Mouse (Mus musculus): ENCODE results near the gene Tnnc1. TPM values are rescaled to one million over a fixed set of nuclear protein-coding genes. Genes with fewer than 3 reads are reported as not detected.

The Tnnc1 gene
- polyA plus RNA-seq, 1 experiment, result 0.23 TPM

GRCm38 (mm10) chr14:31182786-31183290 lies 25.3 kb upstream of the Tnnc1 start:
- Histone ChIP-seq H3K4me1 (peaks cover 58% of the 10 kb centered on the region), H3K27me3 (replicated peaks) (no peaks in the 10 kb centered on the region), H3K9me3 (no peaks in the 10 kb centered on the region), H3K36me3 (replicated peaks; ENCODE audit: low read length) (peaks cover 98% of the 10 kb centered on the region), H3K4me3 (replicated peaks) (no peak overlapping the region)
- no peak for TF ChIP-seq FLI1 (IDR thresholded peaks at IDR 0.05; ENCODE audit: low read length)
- no peak for TF ChIP-seq GATA1 (IDR thresholded peaks at IDR 0.05; ENCODE audit: borderline replicate concordance, low read length)

- H3K27me3 ChIP-seq (replicated peaks), result no peaks in the 10 kb centered on the region
- peaks cover 100% of the 10 kb centered on the region for H3K36me3 ChIP-seq (replicated peaks; ENCODE audit: low read length)
- peak overlapping the region; percentile 48 for H3K4me3 ChIP-seq (replicated peaks)
- no peaks in the 10 kb centered on the region for H3K9me3 ChIP-seq
- no peak for TF ChIP-seq FLI1 (IDR thresholded peaks at IDR 0.05; ENCODE audit: low read length)
- no peak for TF ChIP-seq GATA1 (IDR thresholded peaks at IDR 0.05; ENCODE audit: borderline replicate concordance, low read length)
- peaks cover 61% of the 10 kb centered on the region for H3K4me1 ChIP-seq
Observed at GRCm38 (mm10) chr14:31183541-31183940, 24.6 kb upstream of the Tnnc1 start.

GRCm38 (mm10) chr14:31184195-31184594 lies 23.9 kb upstream of the Tnnc1 start:
- H3K27me3 ChIP-seq (replicated peaks), result no peaks in the 10 kb centered on the region
- H3K4me3 ChIP-seq (replicated peaks), result no peak overlapping the region
- H3K9me3 ChIP-seq, result no peaks in the 10 kb centered on the region
- peaks cover 100% of the 10 kb centered on the region for H3K36me3 ChIP-seq (replicated peaks; ENCODE audit: low read length)
- H3K4me1 ChIP-seq, result peaks cover 68% of the 10 kb centered on the region
- TF ChIP-seq FLI1 (IDR thresholded peaks at IDR 0.05; ENCODE audit: low read length) (no peak), GATA1 (IDR thresholded peaks at IDR 0.05; ENCODE audit: borderline replicate concordance, low read length) (no peak)

- Histone ChIP-seq H3K9me3 (no peaks in the 10 kb centered on the region), H3K4me3 (replicated peaks) (no peak overlapping the region), H3K4me1 (peaks cover 77% of the 10 kb centered on the region), H3K27me3 (replicated peaks) (no peaks in the 10 kb centered on the region), H3K36me3 (replicated peaks; ENCODE audit: low read length) (peaks cover 100% of the 10 kb centered on the region)
- no peak for TF ChIP-seq GATA1 (IDR thresholded peaks at IDR 0.05; ENCODE audit: borderline replicate concordance, low read length)
- no peak for TF ChIP-seq FLI1 (IDR thresholded peaks at IDR 0.05; ENCODE audit: low read length)
Observed at GRCm38 (mm10) chr14:31186656-31187055, 21.5 kb upstream of the Tnnc1 start.

- Histone ChIP-seq H3K4me3 (replicated peaks) (peak overlapping the region; percentile 68), H3K36me3 (replicated peaks; ENCODE audit: low read length) (peaks cover 100% of the 10 kb centered on the region), H3K9me3 (no peaks in the 10 kb centered on the region), H3K27me3 (replicated peaks) (no peaks in the 10 kb centered on the region), H3K4me1 (peaks cover 60% of the 10 kb centered on the region)
- TF ChIP-seq GATA1 (IDR thresholded peaks at IDR 0.05; ENCODE audit: borderline replicate concordance, low read length), result no peak
- TF ChIP-seq FLI1 (IDR thresholded peaks at IDR 0.05; ENCODE audit: low read length), result no peak
Observed at GRCm38 (mm10) chr14:31188771-31189181, 19.3 kb upstream of the Tnnc1 start.

- H3K4me1 ChIP-seq, result peaks cover 57% of the 10 kb centered on the region
- no peak overlapping the region for H3K4me3 ChIP-seq (replicated peaks)
- H3K27me3 ChIP-seq (replicated peaks), result no peaks in the 10 kb centered on the region
- TF ChIP-seq FLI1 (IDR thresholded peaks at IDR 0.05; ENCODE audit: low read length) (no peak), GATA1 (IDR thresholded peaks at IDR 0.05; ENCODE audit: borderline replicate concordance, low read length) (no peak)
- H3K9me3 ChIP-seq, result no peaks in the 10 kb centered on the region
- peaks cover 98% of the 10 kb centered on the region for H3K36me3 ChIP-seq (replicated peaks; ENCODE audit: low read length)
Observed at GRCm38 (mm10) chr14:31189348-31189747, 18.8 kb upstream of the Tnnc1 start.

- H3K4me1 ChIP-seq, result peaks cover 66% of the 10 kb centered on the region
- H3K9me3 ChIP-seq, result no peaks in the 10 kb centered on the region
- H3K4me3 ChIP-seq (replicated peaks), result no peak overlapping the region
- no peaks in the 10 kb centered on the region for H3K27me3 ChIP-seq (replicated peaks)
- H3K36me3 ChIP-seq (replicated peaks; ENCODE audit: low read length), result peaks cover 98% of the 10 kb centered on the region
- TF ChIP-seq FLI1 (IDR thresholded peaks at IDR 0.05; ENCODE audit: low read length), result no peak
- no peak for TF ChIP-seq GATA1 (IDR thresholded peaks at IDR 0.05; ENCODE audit: borderline replicate concordance, low read length)
Observed at GRCm38 (mm10) chr14:31191936-31192335, 16.2 kb upstream of the Tnnc1 start.

- H3K9me3 ChIP-seq, result no peaks in the 10 kb centered on the region
- no peak for TF ChIP-seq FLI1 (IDR thresholded peaks at IDR 0.05; ENCODE audit: low read length)
- TF ChIP-seq GATA1 (IDR thresholded peaks at IDR 0.05; ENCODE audit: borderline replicate concordance, low read length), result no peak
- no peak overlapping the region for H3K4me3 ChIP-seq (replicated peaks)
- H3K4me1 ChIP-seq, result peaks cover 70% of the 10 kb centered on the region
- H3K36me3 ChIP-seq (replicated peaks; ENCODE audit: low read length), result peaks cover 98% of the 10 kb centered on the region
- H3K27me3 ChIP-seq (replicated peaks), result no peaks in the 10 kb centered on the region
Observed at GRCm38 (mm10) chr14:31193791-31194190, 14.3 kb upstream of the Tnnc1 start.

GRCm38 (mm10) chr14:31194441-31194840 lies 13.7 kb upstream of the Tnnc1 start:
- Histone ChIP-seq H3K4me3 (replicated peaks) (no peak overlapping the region), H3K9me3 (no peaks in the 10 kb centered on the region), H3K4me1 (peaks cover 69% of the 10 kb centered on the region), H3K27me3 (replicated peaks) (no peaks in the 10 kb centered on the region), H3K36me3 (replicated peaks; ENCODE audit: low read length) (peaks cover 98% of the 10 kb centered on the region)
- TF ChIP-seq GATA1 (IDR thresholded peaks at IDR 0.05; ENCODE audit: borderline replicate concordance, low read length) (no peak), FLI1 (IDR thresholded peaks at IDR 0.05; ENCODE audit: low read length) (no peak)

GRCm38 (mm10) chr14:31194891-31195513 lies 13.1 kb upstream of the Tnnc1 start:
- Histone ChIP-seq H3K36me3 (replicated peaks; ENCODE audit: low read length) (peaks cover 98% of the 10 kb centered on the region), H3K4me3 (replicated peaks) (peak overlapping the region; percentile 72), H3K27me3 (replicated peaks) (no peaks in the 10 kb centered on the region), H3K9me3 (no peaks in the 10 kb centered on the region), H3K4me1 (peaks cover 63% of the 10 kb centered on the region)
- TF ChIP-seq FLI1 (IDR thresholded peaks at IDR 0.05; ENCODE audit: low read length), result no peak
- no peak for TF ChIP-seq GATA1 (IDR thresholded peaks at IDR 0.05; ENCODE audit: borderline replicate concordance, low read length)
